Mouse (Mus musculus) liver, embryonic 15.5 days (tissue): ENCODE data around the gene Mrm1. TPM values are rescaled to one million over a fixed set of nuclear protein-coding genes. Genes with fewer than 3 reads are reported as not detected.

Experiments used
- ATAC-seq: fragments of 200-750 bp; cut with Nextera tagmentation; 2 replicates; pipeline ENCODE4 v1.8.0; 2017; ENCODE audit warnings: moderate number of reproducible peaks, mild to moderate bottlenecking, moderate library complexity; ENCODE audit not compliant: insufficient read depth
- H3K27ac ChIP-seq: fragments of 300-500 bp; sonication (generic); replicated peaks from 2 replicates; pipeline ENCODE4 v1.5.1; 2015; ENCODE audit warnings: mild to moderate bottlenecking, inconsistent platforms
- H3K27me3 ChIP-seq: fragments of 300-500 bp; sonication (generic); 2 replicates; pipeline ENCODE4 v1.6.1; 2015; ENCODE audit warnings: mild to moderate bottlenecking, inconsistent platforms
- H3K36me3 ChIP-seq: fragments of 300-500 bp; sonication (generic); replicated peaks from 2 replicates; pipeline ENCODE4 v1.6.1; 2015; ENCODE audit warnings: moderate library complexity, mild to moderate bottlenecking, inconsistent platforms
- H3K4me1 ChIP-seq: fragments of 300-500 bp; sonication (generic); replicated peaks from 2 replicates; pipeline ENCODE4 v1.6.1; 2015; ENCODE audit warnings: inconsistent platforms
- H3K4me2 ChIP-seq: fragments of 300-500 bp; sonication (generic); 2 replicates; pipeline ENCODE4 v1.6.1; 2015; ENCODE audit warnings: moderate library complexity, mild to moderate bottlenecking, inconsistent platforms
- H3K4me3 ChIP-seq: fragments of 300-500 bp; sonication (generic); replicated peaks from 2 replicates; pipeline ENCODE4 v1.5.1; 2015; ENCODE audit warnings: mild to moderate bottlenecking, inconsistent platforms
- H3K9ac ChIP-seq: fragments of 300-500 bp; sonication (generic); 2 replicates; pipeline ENCODE4 v1.6.1; 2015; ENCODE audit warnings: moderate library complexity, mild to moderate bottlenecking, inconsistent platforms
- H3K9me3 ChIP-seq: fragments of 300-500 bp; sonication (generic); replicated peaks from 2 replicates; pipeline ENCODE4 v1.6.1; 2016; ENCODE audit warnings: inconsistent platforms
- WGBS: fragments of 180-500 bp; shearing (Covaris S2); methylation state at CpG from one replicate; pipeline ENCODE4 v1.1.7; 2015; ENCODE audit warnings: mixed read lengths; ENCODE audit not compliant: insufficient replicate concordance; 5-methylcytosine and 5-hydroxymethylcytosine counted together
- polyA plus RNA-seq: library from polyadenylated mRNA; unstranded; fragments of >200 nt; fragmentation: Nextera tagmentation; extraction: Ambion mirVana; gene quantifications from 2 replicates; pipeline ENCODE4 v1.2.1, GENCODE M21; 2015

The Mrm1 gene
- polyA plus RNA-seq, 1 experiment from 2014 or later: 13.5 TPM

GRCm38 (mm10) chr11:84827901-84828503, 8.7 kb upstream of the Mrm1 start:
- Histone ChIP-seq H3K36me3 (peaks cover 74% of the 10 kb centered on the region), H3K9me3 (no peaks in the 10 kb centered on the region), H3K27ac (peak overlapping the region; percentile 98), H3K4me1 (peaks cover 53% of the 10 kb centered on the region), H3K9ac (peak overlapping the region; percentile 97), H3K4me2 (peak overlapping the region; percentile 92), H3K27me3 (no peaks in the 10 kb centered on the region), H3K4me3 (peak overlapping the region; percentile 79)
- ATAC-seq: no peak
- WGBS: 27% methylated on average over 3 of the region's 3 CpGs

- no peaks in the 10 kb centered on the region for H3K9me3 ChIP-seq
- peak overlapping the region; percentile 79 for H3K4me3 ChIP-seq
- peaks cover 58% of the 10 kb centered on the region for H3K4me1 ChIP-seq
- peaks cover 74% of the 10 kb centered on the region for H3K36me3 ChIP-seq
- peak overlapping the region; percentile 98 for H3K27ac ChIP-seq
- no peak for ATAC-seq
- peak overlapping the region; percentile 92 for H3K4me2 ChIP-seq
- peak overlapping the region; percentile 97 for H3K9ac ChIP-seq
- H3K27me3 ChIP-seq: no peaks in the 10 kb centered on the region
These were observed 8.2 kb upstream of the Mrm1 start for GRCm38 (mm10) chr11:84827492-84827891.

GRCm38 (mm10) chr11:84826185-84826584, 6.9 kb upstream of the Mrm1 start:
- no peak for ATAC-seq
- WGBS: 71% methylated on average over 3 of the region's 3 CpGs
- Histone ChIP-seq H3K27ac (peak overlapping the region; percentile 98), H3K9ac (peak overlapping the region; percentile 97), H3K27me3 (no peaks in the 10 kb centered on the region), H3K9me3 (no peaks in the 10 kb centered on the region), H3K36me3 (peaks cover 74% of the 10 kb centered on the region), H3K4me1 (peaks cover 70% of the 10 kb centered on the region), H3K4me2 (peak overlapping the region; percentile 92), H3K4me3 (peak overlapping the region; percentile 79)

GRCm38 (mm10) chr11:84825261-84825807, 6.0 kb upstream of the Mrm1 start:
- Histone ChIP-seq H3K36me3 (peaks cover 74% of the 10 kb centered on the region), H3K4me3 (peak overlapping the region; percentile 79)
- WGBS: 85% methylated on average over 10 of the region's 10 CpGs

GRCm38 (mm10) chr11:84823484-84823897, 4.2 kb upstream of the Mrm1 start:
- peak overlapping the region; percentile 97 for H3K9ac ChIP-seq
- peaks cover 73% of the 10 kb centered on the region for H3K36me3 ChIP-seq
- H3K4me2 ChIP-seq: peak overlapping the region; percentile 98
- ATAC-seq: peak; percentile 85
- no peaks in the 10 kb centered on the region for H3K27me3 ChIP-seq
- H3K4me3 ChIP-seq: peak overlapping the region; percentile 79
- peaks cover 74% of the 10 kb centered on the region for H3K4me1 ChIP-seq
- 14% methylated on average over 10 of the region's 10 CpGs for WGBS
- H3K27ac ChIP-seq: peak overlapping the region; percentile 99
- H3K9me3 ChIP-seq: no peaks in the 10 kb centered on the region

More at GRCm38 (mm10) chr11:84825261-84825807, 6.0 kb upstream of the Mrm1 start:
- Histone ChIP-seq H3K9ac (peak overlapping the region; percentile 97), H3K4me2 (peak overlapping the region; percentile 92), H3K4me1 (peaks cover 72% of the 10 kb centered on the region), H3K27ac (peak overlapping the region; percentile 98), H3K9me3 (no peaks in the 10 kb centered on the region), H3K27me3 (no peaks in the 10 kb centered on the region)
- no peak for ATAC-seq

- peak; percentile 36 for ATAC-seq
- H3K27ac ChIP-seq: peak overlapping the region; percentile 99
- H3K9me3 ChIP-seq: no peaks in the 10 kb centered on the region
- peaks cover 83% of the 10 kb centered on the region for H3K4me1 ChIP-seq
- H3K27me3 ChIP-seq: no peaks in the 10 kb centered on the region
- H3K4me3 ChIP-seq: peak overlapping the region; percentile 74
- WGBS: 36% methylated on average over 5 of the region's 5 CpGs
- peak overlapping the region; percentile 91 for H3K9ac ChIP-seq
- H3K4me2 ChIP-seq: peak overlapping the region; percentile 98
- peaks cover 81% of the 10 kb centered on the region for H3K36me3 ChIP-seq
These were observed 3.2 kb upstream of the Mrm1 start for GRCm38 (mm10) chr11:84822487-84822886.

- 80% methylated on average over 9 of the region's 9 CpGs for WGBS
- Histone ChIP-seq H3K27ac (peak overlapping the region; percentile 99), H3K9me3 (no peaks in the 10 kb centered on the region), H3K4me1 (peaks cover 88% of the 10 kb centered on the region), H3K4me2 (peak overlapping the region; percentile 98), H3K4me3 (peak overlapping the region; percentile 74), H3K27me3 (no peaks in the 10 kb centered on the region), H3K9ac (peak overlapping the region; percentile 91), H3K36me3 (peaks cover 79% of the 10 kb centered on the region)
- no peak for ATAC-seq
These were observed 1.9 kb upstream of the Mrm1 start for GRCm38 (mm10) chr11:84821131-84821770.

GRCm38 (mm10) chr11:84818085-84818960, 992 bp downstream of the Mrm1 start:
- Histone ChIP-seq H3K9me3 (no peaks in the 10 kb centered on the region), H3K36me3 (peaks cover 74% of the 10 kb centered on the region), H3K27me3 (no peaks in the 10 kb centered on the region), H3K4me3 (peak overlapping the region; percentile 74), H3K27ac (peak overlapping the region; percentile 99), H3K4me2 (peak overlapping the region; percentile 98), H3K4me1 (peaks cover 66% of the 10 kb centered on the region), H3K9ac (peak overlapping the region; percentile 91)
- WGBS: under 1% methylated on average over 39 of the region's 39 CpGs
- peak; percentile 45 for ATAC-seq

GRCm38 (mm10) chr11:84817362-84817761, 2.0 kb downstream of the Mrm1 start:
- Histone ChIP-seq H3K4me3 (no peak overlapping the region), H3K9ac (no peak overlapping the region), H3K36me3 (peaks cover 74% of the 10 kb centered on the region), H3K4me1 (peaks cover 56% of the 10 kb centered on the region), H3K4me2 (peak overlapping the region; percentile 98; the same call in 1 of the 2 replicates), H3K9me3 (no peaks in the 10 kb centered on the region), H3K27me3 (no peaks in the 10 kb centered on the region), H3K27ac (0 out of 2 replicates have a peak overlapping the region, but pooled peaks have one; percentile 19)
- ATAC-seq: no peak
- WGBS: 80% methylated on average over 6 of the region's 6 CpGs

GRCm38 (mm10) chr11:84813724-84814510, 5.4 kb downstream of the Mrm1 start:
- 56% methylated on average over 13 of the region's 13 CpGs for WGBS
- H3K36me3 ChIP-seq: peaks cover 55% of the 10 kb centered on the region

More at GRCm38 (mm10) chr11:84813724-84814510, 5.4 kb downstream of the Mrm1 start:
- Histone ChIP-seq H3K4me3 (no peak overlapping the region), H3K9me3 (no peaks in the 10 kb centered on the region), H3K9ac (no peak overlapping the region), H3K4me2 (no peak overlapping the region), H3K27me3 (peaks cover 3% of the 10 kb centered on the region; the same call in 1 of the 2 replicates), H3K27ac (no peak overlapping the region), H3K4me1 (peaks cover 24% of the 10 kb centered on the region)
- ATAC-seq: no peak
